Mouse (Mus musculus) brain, embryonic 18.5 days (tissue): ENCODE measurements around the gene Gm5678.
A peak's percentile ranks its signal among the peaks of the same experiment; 100 is the strongest.
"Not testable (repeated sequence)": the region's sequence is repeated elsewhere in the genome, so short reads cannot be mapped to it uniquely, and the experiment has no call there.

Source experiments
- DNase-seq: peaks from one replicate; pipeline ENCODE4 v3.0.0-alpha.2; 2012; ENCODE audit warnings: low read depth, low spot score

The Gm5678 gene

GRCm38 (mm10) chr16:93607669-93608101 lies 20.2 kb upstream of the Gm5678 start:
- peak; percentile 74 for DNase-seq

GRCm38 (mm10) chr16:93608731-93609130 lies 19.2 kb upstream of the Gm5678 start:
- DNase-seq = no peak

- DNase-seq = no peak
Measured at GRCm38 (mm10) chr16:93609796-93610195, 18.1 kb upstream of the Gm5678 start.

GRCm38 (mm10) chr16:93610961-93611360 lies 16.9 kb upstream of the Gm5678 start:
- no peak for DNase-seq

GRCm38 (mm10) chr16:93615118-93615870 lies 12.6 kb upstream of the Gm5678 start:
- DNase-seq = no peak

- DNase-seq = not testable (repeated sequence)
Measured at GRCm38 (mm10) chr16:93623759-93624158, 4.1 kb upstream of the Gm5678 start.

- DNase-seq = no peak
Measured at GRCm38 (mm10) chr16:93624671-93625070, 3.2 kb upstream of the Gm5678 start.

- DNase-seq = no peak
Measured at GRCm38 (mm10) chr16:93626745-93627144, 1.2 kb upstream of the Gm5678 start.

- DNase-seq = no peak
Measured at GRCm38 (mm10) chr16:93644006-93644405, 16.1 kb downstream of the Gm5678 start.

GRCm38 (mm10) chr16:93648441-93649183 lies 20.7 kb downstream of the Gm5678 start:
- no peak for DNase-seq

- DNase-seq = no peak
Measured at GRCm38 (mm10) chr16:93667976-93668375, 40.1 kb downstream of the Gm5678 start.

- DNase-seq = no peak
Measured at GRCm38 (mm10) chr16:93669521-93669920, 41.6 kb downstream of the Gm5678 start.

GRCm38 (mm10) chr16:93670466-93670865 lies 42.6 kb downstream of the Gm5678 start:
- not testable (repeated sequence) for DNase-seq

GRCm38 (mm10) chr16:93671064-93671463 lies 43.2 kb downstream of the Gm5678 start:
- no peak for DNase-seq

GRCm38 (mm10) chr16:93676376-93676775 lies 48.5 kb downstream of the Gm5678 start:
- DNase-seq = no peak

- no peak for DNase-seq
Measured at GRCm38 (mm10) chr16:93678206-93678605, 50.3 kb downstream of the Gm5678 start.

GRCm38 (mm10) chr16:93679165-93679564 lies 51.3 kb downstream of the Gm5678 start:
- DNase-seq = no peak
